Mouse (Mus musculus): ENCODE data around the gene E030030I06Rik. TPM values are rescaled to one million over a fixed set of nuclear protein-coding genes. Genes with fewer than 3 reads are reported as not detected.
"Not testable (repeated sequence)": the region's sequence is repeated elsewhere in the genome, so short reads cannot be mapped to it uniquely, and the experiment has no call there.

Gene E030030I06Rik
- 1 to 10 TPM in 1 of 2 experiments, under 1 TPM in 1; 0.99 to 1.4 TPM for total RNA-seq (2021)

- intact Hi-C loops (cut with DNase I) = loop anchor here (10.0 kb wide), 2 partner anchors 114 to 764 kb away; no protein-coding TSS in a partner anchor
- DNase-seq (ENCODE audit: extremely low spot score in 1 of 2, low spot score in 2 of 2) = no peak
Observed at GRCm38 (mm10) chr10:22149073-22149690, at the start of gene E030030I06Rik. E030030I06Rik (minus strand) TSS chr10:22149270.

GRCm38 (mm10) chr10:22191035-22191434 is 42.0 kb upstream of the E030030I06Rik start:
- intact Hi-C loops (cut with DNase I); DNase-seq (ENCODE audit: extremely low spot score in 1 of 2, low spot score in 2 of 2): not testable (repeated sequence)

GRCm38 (mm10) chr10:22176515-22176914 is 27.4 kb upstream of the E030030I06Rik start:
- DNase-seq (ENCODE audit: extremely low spot score in 1 of 2, low spot score in 2 of 2); intact Hi-C loops (cut with DNase I): not testable (repeated sequence)

GRCm38 (mm10) chr10:22174190-22174487 is 25.1 kb upstream of the E030030I06Rik start:
- intact Hi-C loops (cut with DNase I); DNase-seq (ENCODE audit: extremely low spot score in 1 of 2, low spot score in 2 of 2): not testable (repeated sequence)

- intact Hi-C loops (cut with DNase I); DNase-seq (ENCODE audit: extremely low spot score in 1 of 2, low spot score in 2 of 2): not testable (repeated sequence)
Observed at GRCm38 (mm10) chr10:22173335-22174189, 24.5 kb upstream of the E030030I06Rik start.

GRCm38 (mm10) chr10:22172431-22173334 is 23.6 kb upstream of the E030030I06Rik start:
- DNase-seq (ENCODE audit: extremely low spot score in 1 of 2, low spot score in 2 of 2); intact Hi-C loops (cut with DNase I): not testable (repeated sequence)

- intact Hi-C loops (cut with DNase I); DNase-seq (ENCODE audit: extremely low spot score in 1 of 2, low spot score in 2 of 2): not testable (repeated sequence)
Observed at GRCm38 (mm10) chr10:22169116-22169515, 20.0 kb upstream of the E030030I06Rik start.

- DNase-seq (ENCODE audit: extremely low spot score in 1 of 2, low spot score in 2 of 2); intact Hi-C loops (cut with DNase I): not testable (repeated sequence)
Observed at GRCm38 (mm10) chr10:22167061-22167460, 18.0 kb upstream of the E030030I06Rik start.

- DNase-seq (ENCODE audit: extremely low spot score in 1 of 2, low spot score in 2 of 2); intact Hi-C loops (cut with DNase I): not testable (repeated sequence)
Observed at GRCm38 (mm10) chr10:22166025-22166424, 17.0 kb upstream of the E030030I06Rik start.

- intact Hi-C loops (cut with DNase I); DNase-seq (ENCODE audit: extremely low spot score in 1 of 2, low spot score in 2 of 2): not testable (repeated sequence)
Observed at GRCm38 (mm10) chr10:22165328-22166003, 16.4 kb upstream of the E030030I06Rik start.

GRCm38 (mm10) chr10:22163705-22164583 is 14.9 kb upstream of the E030030I06Rik start:
- peak in 1 of 2 experiments; percentile 64 for DNase-seq (ENCODE audit: extremely low spot score in 1 of 2, low spot score in 2 of 2)
- intact Hi-C loops (cut with DNase I) = loop anchor here (5.0 kb wide), 1 partner anchor 127 kb away; no protein-coding TSS in a partner anchor

- DNase-seq (ENCODE audit: extremely low spot score in 1 of 2, low spot score in 2 of 2) = not testable (repeated sequence)
Observed at GRCm38 (mm10) chr10:22163279-22163678, 14.2 kb upstream of the E030030I06Rik start.

GRCm38 (mm10) chr10:22159581-22160140 is 10.6 kb upstream of the E030030I06Rik start:
- intact Hi-C loops (cut with DNase I) = loop anchor here (5.0 to 10.0 kb wide), 2 partner anchors 122 to 1185 kb away; no protein-coding TSS in a partner anchor
- peak in 1 of 2 experiments; percentile 18 for DNase-seq (ENCODE audit: extremely low spot score in 1 of 2, low spot score in 2 of 2)

More at GRCm38 (mm10) chr10:22163279-22163678, 14.2 kb upstream of the E030030I06Rik start:
- intact Hi-C loops (cut with DNase I) = loop anchor here (5.0 kb wide), 1 partner anchor 126 kb away; no protein-coding TSS in a partner anchor

GRCm38 (mm10) chr10:22159131-22159561 is 10.1 kb upstream of the E030030I06Rik start:
- DNase-seq (ENCODE audit: extremely low spot score in 1 of 2, low spot score in 2 of 2) = no peak
- intact Hi-C loops (cut with DNase I) = loop anchor here (10.0 kb wide), 1 partner anchor 1186 kb away; no protein-coding TSS in a partner anchor

GRCm38 (mm10) chr10:22158310-22158999 is 9.4 kb upstream of the E030030I06Rik start, which contains the start of the genes Raet1e and H60b:
Raet1e (plus strand) TSS chr10:22158569.
H60b (plus strand) TSS chr10:22158586.
- peak in 1 of 2 experiments; percentile 54 for DNase-seq (ENCODE audit: extremely low spot score in 1 of 2, low spot score in 2 of 2)
- intact Hi-C loops (cut with DNase I) = loop anchor here (10.0 kb wide), 1 partner anchor 1186 kb away; no protein-coding TSS in a partner anchor
